Mouse (Mus musculus) limb, embryonic 15.5 days (tissue): ENCODE measurements around the gene Tm9sf2. TPM values are rescaled to one million over a fixed set of nuclear protein-coding genes. Genes with fewer than 3 reads are reported as not detected.

Experiments
- ATAC-seq: fragments of 200-750 bp; cut with Nextera tagmentation; 2 replicates; pipeline ENCODE4 v1.8.0; 2017; ENCODE audit warnings: low read depth, moderate TSS enrichment; ENCODE audit not compliant: insufficient number of reproducible peaks, low FRiP score, low TSS enrichment
- H3K27ac ChIP-seq: fragments of 300-500 bp; sonication (generic); 2 replicates; pipeline ENCODE4 v1.5.1; 2015; ENCODE audit warnings: moderate library complexity, mild to moderate bottlenecking, inconsistent platforms
- H3K27me3 ChIP-seq: fragments of 300-500 bp; sonication (generic); 2 replicates; pipeline ENCODE4 v1.6.1; 2015; ENCODE audit warnings: inconsistent platforms
- H3K36me3 ChIP-seq: fragments of 300-500 bp; sonication (generic); 2 replicates; pipeline ENCODE4 v1.6.1; 2015; ENCODE audit warnings: inconsistent platforms
- H3K4me1 ChIP-seq: fragments of 300-500 bp; sonication (generic); 2 replicates; pipeline ENCODE4 v1.6.1; 2015; ENCODE audit warnings: inconsistent platforms
- H3K4me2 ChIP-seq: fragments of 300-500 bp; sonication (generic); 2 replicates; pipeline ENCODE4 v1.6.1; 2015; ENCODE audit warnings: mild to moderate bottlenecking, inconsistent platforms
- H3K4me3 ChIP-seq: fragments of 300-500 bp; sonication (generic); 2 replicates; pipeline ENCODE4 v1.5.1; 2015; ENCODE audit warnings: mild to moderate bottlenecking, inconsistent platforms
- H3K9ac ChIP-seq: fragments of 300-500 bp; sonication (generic); 2 replicates; pipeline ENCODE4 v1.6.1; 2015; ENCODE audit warnings: inconsistent platforms
- H3K9me3 ChIP-seq: fragments of 300-500 bp; sonication (generic); 2 replicates; pipeline ENCODE4 v1.6.1; 2016; ENCODE audit warnings: inconsistent platforms
- WGBS: fragments of 180-500 bp; shearing (Covaris S2); methylation state at CpG from one replicate; pipeline ENCODE4 v1.1.7; 2015; 5-methylcytosine and 5-hydroxymethylcytosine counted together
- polyA plus RNA-seq: library from polyadenylated mRNA; unstranded; fragments of >200 nt; fragmentation: Nextera tagmentation; extraction: Ambion mirVana; gene quantifications from 2 replicates; pipeline ENCODE4 v1.2.1, GENCODE M21; 2015

Gene Tm9sf2
- polyA plus RNA-seq, 1 experiment from 2014 or later: 169 TPM

DNA sequence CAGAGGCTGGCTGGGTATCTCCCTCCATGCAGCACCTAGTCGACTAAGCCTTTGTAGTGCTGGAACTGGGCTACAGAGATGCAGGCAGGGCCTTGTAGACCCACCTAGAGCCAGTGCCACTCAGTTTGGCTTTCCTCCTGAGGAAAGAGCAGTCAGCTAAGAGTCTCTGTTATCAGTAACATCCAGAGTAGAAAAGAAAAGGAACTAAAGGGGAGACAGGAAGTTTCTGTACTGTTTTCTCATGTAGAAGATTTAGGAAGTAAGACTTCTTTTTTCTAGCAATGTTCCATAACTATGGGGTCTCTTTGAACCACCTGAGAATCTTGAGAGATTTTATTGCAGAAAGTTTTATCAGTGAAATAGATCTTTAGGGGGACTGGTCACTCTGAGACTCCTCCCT is 38.5 kb downstream of the Tm9sf2 start:
- WGBS: 67% methylated on average over 1 of the region's 1 CpGs
- no peaks in the 10 kb centered on the region for H3K9me3 ChIP-seq
- no peak for ATAC-seq
- H3K4me2 ChIP-seq: no peak overlapping the region
- H3K4me3 ChIP-seq: no peak overlapping the region
- H3K27ac ChIP-seq: no peak overlapping the region
- no peaks in the 10 kb centered on the region for H3K27me3 ChIP-seq
- no peak overlapping the region for H3K9ac ChIP-seq
- peaks cover 84% of the 10 kb centered on the region for H3K36me3 ChIP-seq
- H3K4me1 ChIP-seq: no peaks in the 10 kb centered on the region

DNA sequence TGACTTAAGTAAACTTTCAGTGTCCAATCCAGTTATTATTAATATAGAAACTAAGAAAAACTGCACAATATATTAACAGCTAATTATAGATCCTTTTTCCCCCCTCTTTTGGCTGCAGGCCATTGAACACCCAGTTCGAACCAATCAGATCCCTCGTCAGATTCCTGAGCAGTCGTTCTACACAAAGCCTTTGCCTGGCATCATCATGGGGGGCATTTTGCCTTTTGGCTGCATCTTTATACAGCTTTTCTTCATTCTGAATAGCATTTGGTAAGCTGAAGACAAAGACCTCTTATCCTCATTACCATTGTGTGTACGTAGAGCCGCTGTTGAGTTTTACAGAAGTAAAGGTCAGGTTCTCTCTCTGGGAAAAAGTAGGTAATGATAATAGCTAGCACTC is 43.8 kb downstream of the Tm9sf2 start:
- Histone ChIP-seq H3K27ac (no peak overlapping the region), H3K9me3 (no peaks in the 10 kb centered on the region), H3K36me3 (peaks cover 77% of the 10 kb centered on the region), H3K4me3 (no peak overlapping the region), H3K4me1 (no peaks in the 10 kb centered on the region), H3K4me2 (no peak overlapping the region), H3K9ac (no peak overlapping the region), H3K27me3 (no peaks in the 10 kb centered on the region)
- ATAC-seq: no peak
- 89% methylated on average over 5 of the region's 5 CpGs for WGBS

DNA sequence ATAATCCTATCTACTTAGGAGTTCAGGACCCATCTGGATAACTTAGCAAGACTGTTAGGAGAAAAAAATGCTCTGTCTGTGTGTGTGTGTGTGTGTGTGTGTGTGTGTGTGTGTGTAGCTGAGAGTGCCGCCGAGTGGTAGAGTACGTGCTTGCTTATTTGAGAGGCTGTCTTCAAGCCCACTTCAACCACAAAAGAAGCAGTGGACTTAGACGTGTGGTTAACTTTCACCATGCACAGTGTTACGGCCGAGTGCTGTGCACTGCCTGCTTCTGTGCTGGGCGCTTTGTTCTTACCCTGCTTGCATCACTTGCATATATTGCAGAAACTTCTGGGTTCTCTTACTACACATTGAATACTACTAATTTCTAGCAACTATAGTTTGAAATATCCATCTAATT is 50.9 kb downstream of the Tm9sf2 start:
- H3K9ac ChIP-seq: no peak overlapping the region
- H3K9me3 ChIP-seq: no peaks in the 10 kb centered on the region
- no peaks in the 10 kb centered on the region for H3K4me1 ChIP-seq
- H3K4me3 ChIP-seq: no peak overlapping the region
- no peaks in the 10 kb centered on the region for H3K27me3 ChIP-seq
- H3K4me2 ChIP-seq: no peak overlapping the region
- no peak for ATAC-seq
- 88% methylated on average over 7 of the region's 7 CpGs for WGBS
- no peak overlapping the region for H3K27ac ChIP-seq
- peaks cover 45% of the 10 kb centered on the region for H3K36me3 ChIP-seq

DNA sequence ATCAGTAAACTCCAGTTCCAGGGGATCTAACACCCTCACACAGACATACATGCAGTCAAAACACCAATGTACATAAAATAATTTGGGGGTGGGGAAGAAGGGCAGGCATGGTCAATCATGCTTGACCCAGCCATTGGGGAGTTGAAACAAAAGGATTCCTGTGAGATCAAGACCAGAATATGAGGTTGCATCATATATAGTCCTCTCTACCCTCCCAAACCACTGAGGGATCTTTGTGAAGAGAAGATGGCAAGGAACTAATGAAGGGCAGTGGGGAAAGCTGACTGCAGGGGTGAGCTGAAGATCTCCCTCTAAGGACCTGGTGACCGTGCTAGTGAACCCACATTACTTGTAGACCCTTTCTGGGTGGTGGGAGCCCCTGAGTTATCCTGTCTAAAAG is 54.1 kb downstream of the Tm9sf2 start:
- H3K4me1 ChIP-seq: no peaks in the 10 kb centered on the region
- H3K4me2 ChIP-seq: no peak overlapping the region
- no peaks in the 10 kb centered on the region for H3K27me3 ChIP-seq
- no peak overlapping the region for H3K9ac ChIP-seq
- 89% methylated on average over 1 of the region's 1 CpGs for WGBS
- H3K4me3 ChIP-seq: no peak overlapping the region
- H3K27ac ChIP-seq: no peak overlapping the region
- H3K9me3 ChIP-seq: no peaks in the 10 kb centered on the region
- H3K36me3 ChIP-seq: peaks cover 22% of the 10 kb centered on the region
- ATAC-seq: no peak

DNA sequence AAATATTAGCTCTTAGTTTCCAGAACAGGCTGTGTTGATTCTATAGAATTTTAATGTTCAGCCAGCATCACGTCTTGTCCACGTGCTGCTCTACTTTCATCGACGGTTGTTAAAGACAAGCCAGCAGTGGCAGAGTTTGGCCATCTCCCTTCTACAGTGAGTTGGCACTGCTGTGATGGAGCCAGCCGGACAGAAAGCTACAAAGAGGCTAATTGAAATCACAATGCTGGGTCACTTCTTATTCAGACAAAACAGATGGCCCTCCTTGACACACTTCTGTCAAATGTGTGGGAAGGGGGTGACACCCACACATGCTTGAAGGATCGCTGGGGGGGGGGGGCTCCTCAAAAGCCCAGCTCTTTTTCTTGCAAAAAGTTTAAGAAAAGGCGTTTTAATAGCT is 62.1 kb downstream of the Tm9sf2 start:
- Histone ChIP-seq H3K4me1 (no peaks in the 10 kb centered on the region), H3K9ac (no peak overlapping the region), H3K36me3 (no peaks in the 10 kb centered on the region), H3K4me2 (no peak overlapping the region), H3K9me3 (no peaks in the 10 kb centered on the region), H3K27ac (no peak overlapping the region), H3K27me3 (no peaks in the 10 kb centered on the region), H3K4me3 (no peak overlapping the region)
- 86% methylated on average over 7 of the region's 7 CpGs for WGBS
- ATAC-seq: no peak

DNA sequence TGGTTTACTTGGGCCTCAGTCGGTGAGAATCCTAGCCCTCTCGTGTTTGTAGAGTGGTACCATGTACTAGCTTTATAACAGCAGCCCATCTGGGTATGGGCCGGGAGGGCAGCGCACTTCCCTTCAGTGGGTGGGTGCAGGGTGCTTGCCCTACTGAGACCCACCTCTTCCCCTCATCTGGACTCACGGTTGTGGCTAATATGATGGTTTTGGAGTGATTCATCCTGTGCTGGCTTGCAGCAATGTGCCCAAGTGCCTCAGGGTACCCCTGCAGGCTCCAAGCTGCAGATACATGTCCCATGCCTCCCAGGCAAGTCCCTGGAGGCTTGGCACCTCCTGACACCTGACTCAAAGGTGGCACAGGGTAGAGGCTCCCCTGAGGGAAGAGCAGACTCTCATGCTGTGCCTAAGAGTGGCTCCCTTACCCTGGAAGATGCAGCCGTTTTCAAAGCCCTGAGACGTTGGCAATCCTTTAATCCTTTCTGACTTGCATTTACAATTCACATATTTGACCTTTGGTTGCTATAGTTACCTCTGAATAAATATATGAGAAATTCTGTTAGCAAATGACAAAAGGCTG is 63.5 kb downstream of the Tm9sf2 start:
- ATAC-seq: no peak
- no peaks in the 10 kb centered on the region for H3K27me3 ChIP-seq
- H3K9me3 ChIP-seq: no peaks in the 10 kb centered on the region
- H3K4me2 ChIP-seq: no peak overlapping the region
- H3K4me3 ChIP-seq: no peak overlapping the region
- WGBS: 78% methylated on average over 7 of the region's 7 CpGs
- no peaks in the 10 kb centered on the region for H3K36me3 ChIP-seq
- H3K27ac ChIP-seq: no peak overlapping the region
- H3K9ac ChIP-seq: no peak overlapping the region
- no peaks in the 10 kb centered on the region for H3K4me1 ChIP-seq

DNA sequence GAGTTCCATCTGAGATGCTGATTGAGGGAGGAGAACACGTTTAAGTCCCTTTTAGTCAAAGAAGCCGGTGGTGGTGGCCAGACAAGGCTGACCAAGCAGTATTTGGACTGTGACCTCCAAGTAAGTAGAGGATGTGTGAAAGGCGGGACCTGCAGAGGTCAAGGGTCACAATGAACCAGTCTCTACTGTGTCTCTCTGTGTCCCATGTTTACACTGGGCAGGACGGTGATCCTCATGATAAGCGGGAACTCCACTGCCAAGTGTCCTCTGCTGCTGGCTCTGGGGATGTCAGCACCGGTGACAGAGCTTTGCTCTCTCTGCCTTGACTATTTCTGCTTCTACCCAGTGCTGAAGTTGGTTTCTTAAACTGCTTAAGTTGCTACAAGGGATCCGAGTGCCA is 64.2 kb downstream of the Tm9sf2 start:
- Histone ChIP-seq H3K4me2 (no peak overlapping the region), H3K36me3 (no peaks in the 10 kb centered on the region), H3K4me3 (no peak overlapping the region), H3K9ac (no peak overlapping the region), H3K27me3 (no peaks in the 10 kb centered on the region), H3K9me3 (no peaks in the 10 kb centered on the region), H3K4me1 (no peaks in the 10 kb centered on the region), H3K27ac (no peak overlapping the region)
- no peak for ATAC-seq
- WGBS: 88% methylated on average over 7 of the region's 7 CpGs

DNA sequence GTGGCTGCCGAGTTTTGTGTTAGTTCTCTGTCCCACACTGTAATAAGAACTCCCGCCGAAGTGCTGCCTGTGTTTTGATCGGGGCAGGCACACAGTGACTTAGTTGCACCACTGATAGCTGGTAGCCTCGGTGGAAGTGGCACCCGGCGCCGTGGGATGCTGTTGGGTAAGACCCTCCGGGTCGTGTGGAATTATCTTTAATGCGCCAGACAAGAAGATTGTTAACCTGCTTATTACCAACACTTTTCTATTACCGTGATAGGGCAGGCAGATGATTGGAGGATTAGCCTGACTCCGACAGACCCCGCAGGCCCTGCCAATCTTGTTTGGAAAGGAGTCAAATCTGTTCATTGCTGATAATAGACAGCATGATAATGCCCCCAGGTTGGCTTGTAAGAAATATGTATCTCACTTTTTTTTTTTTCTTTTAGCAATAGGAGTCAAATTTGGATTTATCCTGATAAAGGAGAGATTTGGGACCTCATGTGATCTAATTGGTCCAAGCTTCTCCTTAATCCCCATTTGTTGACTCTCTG is 69.5 kb downstream of the Tm9sf2 start:
- Histone ChIP-seq H3K4me3 (no peak overlapping the region), H3K4me2 (no peak overlapping the region), H3K27ac (no peak overlapping the region), H3K9ac (no peak overlapping the region), H3K36me3 (no peaks in the 10 kb centered on the region), H3K9me3 (no peaks in the 10 kb centered on the region), H3K27me3 (no peaks in the 10 kb centered on the region), H3K4me1 (0 out of 2 replicates have a peak, but pooled peaks cover 2% of the 10 kb centered on the region)
- no peak for ATAC-seq
- 77% methylated on average over 14 of the region's 14 CpGs for WGBS

DNA sequence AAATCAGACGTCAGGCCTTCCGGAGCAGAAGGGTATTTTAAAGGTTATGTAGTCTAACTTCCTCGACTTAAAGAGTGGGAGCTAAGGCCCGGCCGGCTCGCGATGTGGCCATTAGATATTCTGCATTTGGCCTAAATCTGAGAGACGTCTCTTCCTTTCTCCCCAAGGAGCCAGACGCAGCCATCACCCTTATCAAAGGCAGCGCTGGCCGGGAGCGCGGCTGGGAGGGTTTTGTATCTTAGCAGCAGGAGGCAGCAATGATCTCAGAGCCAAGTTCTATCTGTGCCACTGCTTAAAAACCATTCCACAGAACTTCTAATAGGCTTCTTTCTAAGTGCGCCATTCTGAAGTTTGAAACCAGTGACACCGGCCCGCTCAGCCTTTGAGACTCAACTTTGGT is 72.4 kb downstream of the Tm9sf2 start:
- H3K4me3 ChIP-seq: no peak overlapping the region
- H3K27ac ChIP-seq: no peak overlapping the region
- H3K36me3 ChIP-seq: no peaks in the 10 kb centered on the region
- H3K4me1 ChIP-seq: peaks cover 9% of the 10 kb centered on the region
- no peak overlapping the region for H3K9ac ChIP-seq
- no peaks in the 10 kb centered on the region for H3K9me3 ChIP-seq
- ATAC-seq: no peak
- 78% methylated on average over 16 of the region's 16 CpGs for WGBS
- peaks cover 8% of the 10 kb centered on the region; the same call in 1 of the 2 replicates for H3K27me3 ChIP-seq
- no peak overlapping the region for H3K4me2 ChIP-seq

DNA sequence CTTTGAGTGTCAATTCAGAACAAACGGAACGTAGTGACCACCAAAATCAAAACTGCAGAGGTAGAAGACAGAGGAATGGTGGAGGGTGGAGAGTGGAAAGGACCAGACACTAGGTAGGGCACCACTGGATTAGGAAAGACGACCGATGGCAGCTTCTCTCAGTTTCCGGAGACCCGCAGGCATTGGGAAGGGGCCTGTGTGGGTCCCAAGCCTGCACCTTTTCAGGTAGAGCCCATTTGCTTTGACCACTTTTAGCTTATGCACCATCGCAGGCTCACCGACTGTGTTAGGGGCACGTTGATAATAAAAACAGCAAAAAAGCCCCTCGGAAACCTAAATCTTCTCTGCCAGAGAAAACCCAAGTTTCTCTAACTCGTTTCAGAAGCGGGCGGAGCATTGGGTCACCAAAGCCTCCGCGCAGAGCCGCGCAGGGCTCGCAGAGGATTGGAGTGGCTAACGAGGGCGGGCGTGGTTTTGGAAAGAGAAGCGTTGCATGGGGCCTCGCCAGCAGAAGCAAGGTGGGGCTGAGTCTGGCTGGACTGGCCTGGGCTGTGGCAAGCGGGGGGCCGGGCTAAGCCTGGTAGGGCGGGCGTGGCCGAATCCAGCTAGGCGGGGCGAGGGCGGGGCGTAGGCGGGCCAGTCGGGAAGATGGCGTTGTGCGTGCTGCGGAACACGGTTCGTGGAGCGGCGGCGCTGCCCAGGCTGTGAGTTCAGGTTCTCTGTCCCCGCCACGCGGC is 74.4 kb downstream of the Tm9sf2 start, which contains the start of gene Clybl:
Clybl (plus strand) TSS at position 627 of the 737 bp plus-strand sequence.
- H3K27ac ChIP-seq: peak within 1 kb of the TSS; percentile 73
- ATAC-seq: peak; percentile 98

DNA sequence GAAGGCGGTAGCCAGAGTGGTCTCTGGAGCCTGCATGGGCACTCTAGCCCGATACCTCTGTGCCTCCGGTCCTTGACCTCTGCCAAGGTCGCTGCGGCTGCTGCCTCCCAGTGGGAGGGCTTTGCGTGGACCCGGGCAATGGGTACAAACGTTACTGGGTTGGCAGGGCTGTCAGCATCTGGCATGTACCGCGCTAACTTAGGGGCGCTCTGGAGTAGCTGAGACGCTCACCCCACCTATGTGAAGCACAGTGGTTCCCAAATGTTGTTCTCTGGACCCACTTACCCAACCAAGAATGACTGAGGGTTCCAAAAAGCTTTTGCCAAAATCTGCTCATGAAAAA is 74.9 kb downstream of the Tm9sf2 start:
- H3K4me2 ChIP-seq: peak overlapping the region; percentile 75
- peak overlapping the region; percentile 72 for H3K4me3 ChIP-seq
- no peaks in the 10 kb centered on the region for H3K36me3 ChIP-seq
- peaks cover 13% of the 10 kb centered on the region; the same call in 1 of the 2 replicates for H3K27me3 ChIP-seq
- H3K9me3 ChIP-seq: no peaks in the 10 kb centered on the region
- ATAC-seq: peak; percentile 4; the same call in 1 of the 2 replicates
- peak overlapping the region; percentile 73 for H3K27ac ChIP-seq
- WGBS: 1% methylated on average over 12 of the region's 12 CpGs
- H3K9ac ChIP-seq: peak overlapping the region; percentile 69
- peaks cover 9% of the 10 kb centered on the region for H3K4me1 ChIP-seq

More for the DNA sequence above, 74.4 kb downstream of the Tm9sf2 start, which contains the start of gene Clybl:
- peak within 1 kb of the TSS; percentile 75 for H3K4me2 ChIP-seq
- WGBS: 2% methylated on average over 42 of the region's 45 CpGs
- H3K36me3 ChIP-seq: no peaks in the 10 kb centered on the region
- H3K4me3 ChIP-seq: peak within 1 kb of the TSS; percentile 72
- peak within 1 kb of the TSS; percentile 69 for H3K9ac ChIP-seq
- H3K27me3 ChIP-seq: peaks cover 13% of the 10 kb centered on the region; the same call in 1 of the 2 replicates
- no peaks in the 10 kb centered on the region for H3K9me3 ChIP-seq
- H3K4me1 ChIP-seq: peaks cover 9% of the 10 kb centered on the region

DNA sequence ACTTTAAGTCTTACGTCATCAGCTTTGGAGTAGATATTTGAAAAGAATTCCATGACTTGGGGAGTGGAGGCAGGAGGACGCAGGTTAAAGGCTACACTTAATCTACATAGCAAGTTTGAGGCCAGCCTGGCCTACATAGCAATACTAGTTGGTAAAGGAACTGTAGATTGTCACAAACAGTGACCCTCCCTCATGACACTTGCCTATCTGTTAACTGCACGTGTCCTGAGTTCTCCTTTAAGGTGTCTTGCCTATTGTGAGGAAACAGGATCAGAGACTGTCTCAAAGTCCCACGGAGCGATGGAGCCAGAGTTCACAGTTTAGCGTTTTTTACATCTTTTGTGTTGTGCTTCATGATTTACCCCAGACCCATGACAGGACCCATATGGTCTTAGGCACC is 75.4 kb downstream of the Tm9sf2 start:
- ATAC-seq: no peak
- H3K36me3 ChIP-seq: no peaks in the 10 kb centered on the region
- no peaks in the 10 kb centered on the region for H3K9me3 ChIP-seq
- 74% methylated on average over 6 of the region's 6 CpGs for WGBS
- peaks cover 13% of the 10 kb centered on the region; the same call in 1 of the 2 replicates for H3K27me3 ChIP-seq
- H3K4me2 ChIP-seq: peak overlapping the region; percentile 75
- H3K9ac ChIP-seq: no peak overlapping the region
- peaks cover 9% of the 10 kb centered on the region for H3K4me1 ChIP-seq
- H3K27ac ChIP-seq: no peak overlapping the region
- H3K4me3 ChIP-seq: peak overlapping the region; percentile 72
